Mouse (Mus musculus) G1E (cell line): Measurements from ENCODE around the gene Mamstr.
"Not testable (repeated sequence)": the region's sequence is repeated elsewhere in the genome, so short reads cannot be mapped to it uniquely, and the experiment has no call there.

Experiments used
- CTCF ChIP-seq: IDR thresholded peaks from 2 replicates; pipeline ENCODE4 v1.5.1; 2012; ENCODE audit warnings: low read depth, low read length, inconsistent platforms, mixed read lengths
- GATA1 ChIP-seq: IDR thresholded peaks from 2 replicates; pipeline ENCODE4 v1.6.1; 2012; ENCODE audit warnings: borderline replicate concordance, low read length, inconsistent platforms, mixed read lengths
- POLR2AphosphoS5 ChIP-seq: IDR thresholded peaks from 2 replicates; pipeline ENCODE4 v1.6.1; 2012; ENCODE audit warnings: low read depth, low read length, inconsistent platforms; ENCODE audit not compliant: insufficient replicate concordance
- TAL1 ChIP-seq: conservative IDR thresholded peaks from 2 replicates; pipeline ENCODE4 v1.6.1; 2012; ENCODE audit warnings: low read depth, low read length, inconsistent platforms, mixed read lengths

DNA sequence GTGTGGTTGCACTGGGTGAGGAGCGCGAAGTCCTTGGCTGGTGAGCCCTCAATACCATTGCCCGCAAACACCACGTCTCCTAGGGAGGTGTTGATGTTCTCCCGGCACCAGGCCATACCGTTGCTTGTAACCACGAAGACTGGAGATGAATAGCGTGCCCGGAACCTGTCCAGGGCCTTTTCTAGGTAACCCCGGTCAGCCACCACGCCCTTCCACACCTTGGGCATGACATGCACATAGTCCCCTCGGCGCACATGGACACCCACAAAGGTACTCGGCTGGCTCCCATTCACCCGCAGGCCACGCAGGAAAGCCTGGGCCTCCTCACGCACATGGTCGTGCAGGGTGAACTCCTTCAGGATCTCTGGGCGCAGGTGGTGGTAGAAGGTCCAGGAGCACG, 10.7 kb downstream of the Mamstr start:
- not testable (repeated sequence) for TF ChIP-seq CTCF, GATA1, POLR2AphosphoS5, TAL1
